Mouse (Mus musculus): ENCODE data around the gene Cradd. TPM values are rescaled to one million over a fixed set of nuclear protein-coding genes. Genes with fewer than 3 reads are reported as not detected.

Cradd gene
- total RNA-seq, 2 experiments from 2014 or later, result 5.6 to 6.4 TPM

DNA sequence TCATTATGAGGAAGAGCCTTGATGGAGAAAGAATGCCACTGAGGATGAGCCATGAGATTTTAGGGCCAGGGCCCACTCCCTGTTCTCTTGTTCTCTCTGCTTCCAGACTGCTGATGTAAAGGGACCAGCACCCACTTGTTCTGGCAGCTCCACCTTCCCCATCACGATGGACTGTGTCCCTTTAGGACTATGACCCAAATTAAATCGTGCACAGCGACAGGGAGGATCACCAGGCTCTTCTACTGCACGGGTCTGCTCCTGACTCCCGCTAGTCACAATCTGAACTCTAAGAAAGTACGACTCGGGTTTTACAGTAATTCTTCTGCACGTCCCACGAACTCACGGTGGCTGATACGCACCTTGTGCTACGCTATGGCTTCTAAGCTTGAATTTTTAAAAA lies 14.9 kb downstream of the Cradd start:
- DNase-seq (ENCODE audit: low spot score in 2 of 2), result no peak

DNA sequence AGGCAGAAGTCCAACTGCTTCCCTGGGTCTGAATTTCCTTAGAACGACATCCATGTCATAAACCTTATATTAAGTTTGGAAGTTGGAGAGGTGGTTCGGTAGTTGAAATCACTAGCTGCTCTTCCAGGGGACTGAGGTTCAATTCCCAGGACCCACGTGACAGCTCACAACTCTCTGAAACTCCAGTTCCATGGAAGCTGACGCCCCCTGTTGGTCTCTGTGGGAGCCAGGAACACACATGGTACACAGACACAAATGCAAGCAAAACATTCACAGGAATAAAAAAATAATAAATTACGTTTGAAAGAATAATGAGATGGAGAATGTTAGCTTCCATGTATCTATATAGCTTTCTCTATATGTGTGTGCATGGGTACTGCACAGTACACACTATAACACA lies 16.0 kb downstream of the Cradd start:
- DNase-seq (ENCODE audit: low spot score in 2 of 2), result no peak

DNA sequence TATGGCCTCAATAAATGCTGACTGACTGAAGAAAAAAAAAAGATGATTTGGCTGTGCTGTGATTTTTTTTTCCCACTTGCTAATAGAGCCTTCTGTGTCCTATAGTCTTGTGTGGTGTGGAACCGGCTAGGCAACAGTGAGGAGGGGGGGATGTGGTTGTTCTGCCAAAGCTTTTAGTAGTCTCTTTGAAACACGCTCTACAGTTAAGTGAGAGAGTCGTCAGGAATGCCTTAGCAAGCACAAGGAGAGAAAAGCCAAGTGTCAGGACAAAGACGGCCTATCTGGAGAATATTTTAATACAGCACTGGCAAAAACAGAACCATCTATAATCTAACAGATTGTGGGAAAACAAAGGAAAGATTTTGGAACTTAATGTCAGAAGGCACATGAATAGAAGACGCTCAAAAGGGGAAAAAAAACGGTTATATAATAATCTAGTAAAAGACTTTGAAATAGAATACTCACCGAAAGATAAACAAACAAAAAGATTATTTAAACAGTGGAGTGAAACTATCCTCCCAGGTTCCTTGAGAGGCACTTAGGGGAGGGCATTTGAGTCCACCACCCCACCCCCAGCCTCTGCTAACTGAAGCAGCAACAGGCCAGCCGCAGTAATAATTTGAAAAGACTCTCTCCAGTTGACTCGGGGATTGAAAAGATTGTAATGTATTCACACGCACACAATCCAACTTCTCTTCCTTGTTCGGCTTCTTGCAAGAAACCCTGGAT lies 16.9 kb downstream of the Cradd start:
- no peak for DNase-seq (ENCODE audit: low spot score in 2 of 2)

DNA sequence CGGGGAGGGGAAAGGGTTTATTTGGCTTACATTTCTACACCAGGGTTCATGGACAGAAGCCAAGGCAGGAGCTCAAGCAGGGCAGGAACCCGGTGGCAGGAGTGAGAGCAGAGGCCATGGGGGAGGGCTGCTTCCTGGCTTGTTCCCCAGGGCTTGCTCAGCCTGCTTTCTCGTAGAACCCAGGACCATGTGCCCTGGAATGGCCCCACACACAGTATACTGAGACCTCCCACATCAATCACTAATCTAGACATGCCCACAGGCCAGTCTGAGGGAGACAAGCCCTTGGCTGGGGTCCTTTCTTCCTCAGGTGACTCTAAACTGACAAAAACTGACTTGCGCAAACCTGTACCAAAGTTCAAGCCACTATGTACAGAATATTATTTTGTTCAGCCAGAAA lies 19.7 kb downstream of the Cradd start:
- no peak for DNase-seq (ENCODE audit: low spot score in 2 of 2)

DNA sequence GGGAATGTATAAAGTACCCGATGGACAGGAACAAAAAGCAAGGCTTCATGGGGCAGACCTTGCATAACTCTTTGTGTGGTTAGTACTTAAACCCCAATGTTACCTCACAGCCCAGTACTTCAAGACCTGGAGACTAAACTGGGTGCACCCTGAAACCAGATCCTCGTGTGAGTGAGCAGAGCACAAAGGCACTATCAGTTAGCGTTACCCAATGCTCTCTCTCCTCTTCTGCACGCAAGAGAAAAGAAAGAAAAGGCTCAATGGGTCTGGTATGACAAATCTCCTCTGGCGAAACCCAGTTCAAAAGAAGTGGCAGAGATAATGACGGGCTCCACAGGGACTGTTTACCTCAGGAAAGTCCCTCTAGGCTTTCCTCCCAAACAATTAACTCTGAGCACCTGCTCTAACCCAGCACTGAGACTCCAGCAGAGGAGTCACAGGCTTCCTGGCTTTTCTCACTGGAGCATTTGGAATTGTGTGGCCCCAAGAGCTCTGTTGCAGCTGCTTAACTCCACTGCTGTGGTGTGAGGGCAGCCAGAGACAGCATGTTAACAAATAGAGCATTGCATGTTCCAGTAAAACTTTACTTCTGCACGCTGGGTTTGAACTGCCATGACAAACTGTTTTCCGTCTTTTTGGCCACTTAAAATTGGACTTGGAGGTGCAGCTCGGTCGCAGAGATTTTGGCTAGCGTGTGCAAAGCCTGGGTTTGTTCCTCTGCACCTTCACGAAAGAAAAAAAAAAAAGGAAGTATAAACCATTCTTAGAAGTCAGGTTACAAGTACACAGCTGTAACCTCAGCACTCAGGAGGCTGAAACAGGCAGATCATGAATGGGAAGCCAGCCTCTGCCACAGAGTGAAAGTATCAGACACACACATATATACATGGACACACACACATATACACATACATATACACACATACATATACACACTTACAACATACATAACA lies 21.4 kb downstream of the Cradd start:
- no peak for DNase-seq (ENCODE audit: low spot score in 2 of 2)

DNA sequence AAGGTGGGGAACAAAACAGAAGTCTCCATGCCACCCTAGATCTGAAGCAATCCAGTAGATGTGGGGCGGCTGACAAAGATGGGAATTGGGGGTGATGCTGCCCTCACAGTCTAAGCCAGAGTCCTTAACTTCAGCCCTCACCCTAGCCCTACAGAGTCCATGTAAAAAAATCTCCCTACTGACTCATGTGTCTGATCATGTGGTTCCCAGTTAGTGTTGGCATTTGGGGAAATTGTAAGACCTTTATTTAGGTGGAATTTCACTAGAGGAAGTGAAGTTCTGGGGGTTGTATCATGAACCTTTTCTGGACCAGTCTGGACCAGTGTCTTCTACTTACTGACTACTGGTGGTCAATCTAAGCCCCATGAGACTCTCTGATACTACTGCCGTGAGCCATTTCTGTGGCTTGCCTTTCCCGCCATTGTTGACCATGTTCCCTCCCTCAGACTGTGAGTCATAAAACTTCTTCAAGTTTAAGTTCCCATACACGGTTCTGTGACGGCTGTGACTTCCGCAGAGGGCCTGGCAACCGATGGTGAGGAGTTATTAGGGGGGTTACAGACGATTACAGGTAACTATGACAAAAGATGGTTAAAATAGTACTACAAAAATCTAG lies 23.6 kb downstream of the Cradd start:
- DNase-seq (ENCODE audit: low spot score in 2 of 2), result no peak

DNA sequence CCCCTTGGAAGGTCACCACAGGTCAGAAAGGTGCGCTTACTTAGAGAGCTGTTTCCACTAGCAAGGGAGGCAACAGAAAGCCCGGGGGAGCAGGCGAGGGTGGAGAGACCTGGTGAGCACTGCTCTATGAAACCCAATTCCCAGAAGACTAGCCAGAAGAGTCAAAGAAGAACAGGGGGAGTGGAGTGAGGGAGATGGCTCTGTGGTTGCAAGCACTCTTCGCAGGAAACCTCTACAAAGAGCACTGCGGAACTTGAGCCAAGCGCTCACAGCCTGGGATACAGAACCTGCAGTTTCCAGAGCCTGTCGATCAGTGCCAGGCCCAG lies 24.2 kb downstream of the Cradd start:
- DNase-seq (ENCODE audit: low spot score in 2 of 2), result no peak

DNA sequence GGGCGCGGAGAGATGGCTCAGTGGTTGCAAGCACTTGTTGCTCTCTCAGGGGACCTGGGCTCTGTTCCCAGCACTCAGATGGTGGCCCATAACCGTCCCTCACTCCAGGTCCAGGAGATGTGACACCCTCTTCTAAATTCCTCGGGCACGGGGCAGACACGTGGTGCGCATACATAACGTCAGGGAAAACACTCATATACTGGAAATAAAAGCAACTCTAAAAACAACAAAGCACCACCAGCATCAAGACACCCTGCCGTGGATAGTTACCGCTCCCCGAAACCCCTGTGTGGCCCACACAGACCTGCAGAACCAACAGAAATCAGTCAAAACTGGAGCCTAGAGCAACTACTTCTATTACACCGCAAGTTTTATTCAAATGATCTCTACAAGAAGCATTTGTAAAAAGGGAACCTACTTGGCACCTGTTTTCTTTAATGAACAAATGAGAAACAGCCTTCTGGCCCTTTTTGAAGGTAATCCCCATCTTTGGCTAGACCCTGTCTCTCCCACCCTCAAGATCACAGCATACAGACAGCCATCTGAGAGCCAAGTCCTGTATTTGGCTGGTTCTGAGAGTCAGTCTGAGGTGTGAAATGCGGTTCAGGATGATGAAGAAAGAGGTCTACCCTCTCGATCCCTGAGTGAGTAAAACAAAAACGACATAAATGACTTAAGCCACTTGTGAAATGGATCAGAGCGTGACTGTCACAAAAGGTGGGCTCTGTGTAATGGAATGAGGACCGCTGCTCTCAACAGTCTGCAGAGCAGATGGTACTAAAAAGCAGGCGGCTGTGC lies 24.7 kb downstream of the Cradd start:
- no peak for DNase-seq (ENCODE audit: low spot score in 2 of 2)

DNA sequence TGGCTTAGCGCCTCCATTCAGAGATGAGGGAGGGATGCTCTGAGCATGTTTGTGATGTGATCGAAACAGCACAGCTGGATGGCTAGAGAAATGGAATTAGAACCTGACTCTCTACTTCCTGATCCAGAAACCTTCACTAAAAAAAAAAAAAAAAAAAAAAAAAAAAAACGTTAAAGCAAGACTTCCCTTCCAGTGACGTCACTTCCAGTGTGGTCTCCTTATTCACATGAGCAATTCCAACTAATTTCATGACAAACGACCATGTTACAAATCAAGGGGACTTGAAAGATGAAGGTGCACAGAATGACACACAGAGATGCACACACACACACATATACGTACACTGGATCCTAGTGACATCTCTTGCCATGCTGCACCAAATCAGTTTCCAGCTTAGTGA lies 25.4 kb downstream of the Cradd start:
- DNase-seq (ENCODE audit: low spot score in 2 of 2), result no peak

DNA sequence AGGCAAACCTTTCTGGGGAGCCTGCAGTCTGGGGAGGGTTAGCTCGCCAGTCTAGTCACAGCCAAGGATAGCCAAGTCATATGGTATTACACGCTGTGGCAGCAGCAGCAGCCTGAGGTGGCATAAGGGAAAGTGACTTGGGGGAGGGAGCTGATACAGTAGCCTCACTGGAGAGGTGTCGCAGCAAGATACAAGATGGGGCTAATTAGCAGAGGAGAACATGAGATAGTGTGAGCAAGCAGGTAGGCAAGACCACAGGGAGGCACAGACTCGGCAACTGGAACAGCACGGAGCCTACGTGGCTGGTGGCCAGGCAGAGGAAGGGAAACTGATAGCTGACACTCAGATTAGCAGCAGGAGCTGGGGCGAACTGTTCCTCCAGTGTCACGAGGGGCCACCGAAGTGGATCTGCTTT lies 26.2 kb downstream of the Cradd start:
- no peak for DNase-seq (ENCODE audit: low spot score in 2 of 2)

DNA sequence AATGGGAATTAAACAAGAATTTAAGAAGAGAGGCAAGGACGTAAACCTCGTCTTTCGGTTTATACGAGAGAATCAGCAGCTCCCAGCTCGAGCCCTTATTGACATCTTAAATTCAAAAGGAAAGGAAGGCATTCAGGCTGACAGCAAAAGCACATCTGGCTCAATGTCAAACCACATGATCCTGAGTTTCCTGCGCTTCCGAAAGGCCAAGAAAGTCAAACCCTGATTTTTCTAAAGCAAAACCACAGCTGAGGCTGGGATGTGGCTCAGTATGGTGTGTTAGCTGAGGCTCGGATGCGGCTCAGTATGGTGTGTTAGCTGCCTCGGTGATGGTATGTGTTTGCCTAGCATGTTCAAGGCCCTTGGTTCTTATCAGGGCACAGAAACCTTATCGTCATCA lies 26.9 kb downstream of the Cradd start:
- DNase-seq (ENCODE audit: low spot score in 2 of 2), result no peak

DNA sequence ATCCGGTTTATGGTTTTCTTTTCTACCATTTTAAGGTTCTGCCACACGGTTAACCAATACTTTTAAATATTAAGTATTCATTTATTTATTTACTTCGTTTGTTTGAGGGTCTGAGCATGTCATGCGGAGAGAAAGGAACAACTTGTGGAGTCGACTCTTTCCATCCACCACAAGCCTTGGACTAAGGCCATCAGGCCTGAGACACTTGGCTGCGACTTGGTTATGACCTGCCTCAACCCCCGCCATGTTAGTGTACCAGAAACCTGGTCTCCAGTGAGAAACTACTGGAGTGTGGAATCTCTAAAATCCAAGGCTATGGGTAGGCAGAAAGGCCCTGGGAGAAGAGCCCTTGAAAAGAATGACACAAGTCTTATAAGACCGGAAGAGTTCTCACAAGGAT lies 30.7 kb downstream of the Cradd start:
- DNase-seq (ENCODE audit: low spot score in 2 of 2), result no peak

DNA sequence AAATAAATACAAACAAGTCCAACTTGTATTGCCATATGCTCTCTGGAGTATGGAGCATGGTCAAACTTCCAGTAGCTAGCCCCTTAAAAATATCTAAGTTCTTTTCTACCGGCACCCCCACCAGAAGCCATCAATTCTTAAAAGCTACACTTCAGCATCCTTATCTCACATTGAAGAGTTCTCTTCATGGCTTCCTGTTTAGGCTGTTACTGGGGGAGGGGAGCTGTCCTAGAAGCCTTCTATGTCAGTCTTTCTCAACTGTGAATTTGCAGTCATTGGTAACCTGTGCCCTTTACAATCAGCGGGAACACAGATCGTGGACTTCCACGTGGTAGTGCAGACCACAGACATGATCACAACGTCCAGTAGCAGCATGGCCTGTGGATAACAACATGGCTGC lies 31.7 kb downstream of the Cradd start:
- DNase-seq (ENCODE audit: low spot score in 2 of 2), result no peak

DNA sequence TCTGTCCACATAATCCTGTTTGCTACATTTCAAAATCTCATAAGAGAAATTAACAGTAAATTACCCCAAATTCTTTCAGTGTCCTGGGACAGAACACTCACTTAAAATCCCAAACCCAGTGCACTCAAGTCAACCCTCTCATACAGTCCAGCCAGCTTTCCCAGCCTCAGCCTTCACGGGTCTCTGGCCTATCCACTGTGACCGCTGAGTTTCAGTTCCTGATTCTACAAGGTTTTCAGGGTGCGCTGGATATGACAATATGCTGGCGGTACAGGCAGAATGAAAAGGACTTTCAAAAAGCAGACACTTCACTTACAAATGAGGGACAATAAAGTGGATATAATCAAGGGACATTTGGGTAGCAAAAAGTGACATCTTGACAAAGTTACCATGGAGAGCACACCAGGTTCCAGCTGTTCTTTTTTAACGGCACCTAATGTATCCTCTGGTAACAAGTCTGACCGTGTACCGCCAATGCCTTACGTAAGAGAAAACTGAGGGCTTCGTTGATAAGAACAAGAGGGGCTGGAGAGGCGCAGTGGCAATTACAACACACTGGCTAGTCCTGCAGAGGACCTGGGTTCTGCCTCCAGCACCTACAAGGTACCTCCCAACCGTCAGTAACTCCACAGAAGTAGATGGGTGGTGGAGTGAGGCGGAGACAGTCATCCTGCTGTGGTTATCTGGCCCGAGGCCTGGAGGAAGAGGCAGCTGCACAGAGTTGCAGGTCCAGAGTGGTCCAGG lies 32.6 kb downstream of the Cradd start:
- no peak for DNase-seq (ENCODE audit: low spot score in 2 of 2)

DNA sequence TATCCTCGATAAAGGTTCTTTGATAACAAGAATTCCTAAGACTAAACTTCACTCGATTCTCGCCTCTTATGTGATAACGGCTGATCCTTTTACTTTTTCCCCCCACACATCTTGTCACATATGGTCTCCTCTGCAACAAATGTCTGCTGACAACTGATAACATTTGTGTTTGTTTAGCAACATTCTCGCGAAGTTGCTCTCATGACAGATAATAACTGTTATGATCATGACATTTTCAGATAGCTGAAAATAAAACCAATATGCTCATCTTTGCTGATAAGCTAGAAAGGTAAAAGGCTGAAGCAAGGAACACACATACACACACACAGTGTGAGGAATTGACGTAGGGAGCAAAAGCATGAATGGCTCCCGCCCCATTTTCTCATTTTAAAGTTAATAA lies 34.1 kb downstream of the Cradd start:
- DNase-seq (ENCODE audit: low spot score in 2 of 2), result no peak

DNA sequence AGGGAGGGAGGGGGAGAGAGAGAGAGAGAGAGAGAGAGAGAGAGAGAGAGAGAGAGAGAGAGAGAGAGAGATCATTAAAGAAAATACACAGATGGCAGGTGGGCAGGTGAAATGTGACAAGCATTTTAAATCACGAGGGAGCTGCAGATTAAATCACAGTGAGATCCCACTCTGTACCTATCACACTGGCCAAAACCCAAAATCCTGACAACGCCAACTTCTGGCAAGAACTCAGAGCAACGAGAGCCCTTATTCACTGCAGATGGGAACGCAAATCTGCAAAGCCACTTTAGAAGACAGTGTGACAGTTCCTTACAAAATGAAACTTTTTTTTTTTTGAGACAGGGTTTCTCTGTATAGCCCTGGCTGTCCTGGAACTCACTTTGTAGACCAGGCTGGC lies 35.7 kb downstream of the Cradd start:
- peak; percentile 50 to 51 for DNase-seq (ENCODE audit: low spot score in 2 of 2)

DNA sequence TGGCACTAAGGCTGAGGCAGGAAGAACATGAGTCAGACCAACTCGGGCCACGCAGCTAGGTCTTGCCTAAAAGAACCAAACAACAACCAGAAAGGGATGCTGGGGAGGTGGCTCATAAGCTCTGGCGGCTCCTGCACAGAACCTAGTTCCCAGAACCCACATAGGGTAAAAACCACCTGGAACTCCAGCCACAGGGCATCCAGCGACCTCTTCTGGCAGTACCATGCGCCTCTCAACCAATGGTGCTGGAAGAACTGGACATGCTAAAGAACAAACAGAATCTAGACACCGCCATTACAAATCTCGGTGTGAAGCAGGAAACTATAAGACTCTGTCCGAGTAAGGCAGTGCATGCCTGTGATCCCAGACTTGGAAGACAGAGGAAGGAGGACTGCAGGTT lies 36.6 kb downstream of the Cradd start:
- DNase-seq (ENCODE audit: low spot score in 2 of 2), result no peak

DNA sequence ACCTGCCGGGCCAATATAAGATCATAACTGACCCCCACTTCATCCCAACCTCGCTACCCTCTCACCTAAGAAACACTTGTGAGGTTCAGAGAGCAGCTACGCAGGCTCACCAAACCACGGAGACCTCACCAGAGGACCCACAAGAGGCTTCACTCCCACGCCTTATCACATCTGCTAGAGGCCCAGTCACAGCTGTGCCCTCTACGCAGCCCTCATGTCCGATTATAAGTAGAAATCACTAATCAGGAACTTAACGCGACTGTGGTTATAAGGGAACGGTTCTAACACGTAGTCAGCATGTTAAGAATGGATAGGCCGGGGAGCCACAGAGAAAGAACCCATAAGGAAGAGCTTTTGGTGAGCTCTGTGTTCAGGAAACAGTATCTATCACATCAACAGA lies 40.5 kb downstream of the Cradd start:
- DNase-seq (ENCODE audit: low spot score in 2 of 2), result no peak

DNA sequence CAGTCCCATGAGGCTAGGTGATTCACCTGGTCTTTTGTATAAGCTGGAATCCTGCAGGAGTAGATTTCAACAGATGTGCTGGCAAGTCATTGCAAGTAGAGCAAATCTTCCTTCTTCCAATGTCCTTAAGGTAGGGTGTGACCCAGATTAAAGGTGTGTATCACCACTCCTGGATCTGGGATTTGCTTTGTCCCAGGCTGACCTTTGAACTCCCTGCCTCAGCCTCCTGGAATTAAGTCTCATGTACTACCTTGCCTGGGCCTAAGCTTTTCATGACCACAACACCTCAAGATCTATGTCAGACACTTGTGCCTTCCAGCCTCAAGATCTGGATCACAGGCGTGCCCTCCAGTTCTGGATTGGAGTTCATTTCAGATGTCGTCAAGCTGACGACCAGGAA lies 41.9 kb downstream of the Cradd start:
- DNase-seq (ENCODE audit: low spot score in 2 of 2), result no peak

DNA sequence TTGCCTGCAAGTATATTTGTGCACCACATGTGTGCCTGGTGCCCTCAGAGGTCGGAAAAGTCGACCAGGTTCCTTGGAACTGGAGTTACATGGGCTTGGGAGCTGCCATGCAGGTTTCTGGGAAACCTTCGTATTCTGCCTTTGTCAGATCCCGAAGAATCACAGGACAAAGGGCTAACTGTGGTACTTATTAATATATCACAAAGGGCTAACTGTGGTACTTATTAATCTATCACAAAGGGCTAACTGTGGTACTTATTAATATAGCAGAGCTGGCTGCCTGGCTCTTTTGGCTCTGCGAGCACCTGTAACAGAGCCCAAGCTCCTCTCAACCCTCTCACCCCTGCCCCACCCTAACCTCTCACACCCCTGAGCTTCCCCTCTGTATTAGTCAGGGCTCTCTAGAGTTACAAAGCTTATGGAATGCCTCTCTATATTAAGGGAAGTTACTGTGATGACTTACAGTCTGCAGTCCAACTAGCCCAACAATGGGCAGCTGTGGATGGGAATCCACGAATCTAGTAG lies 42.4 kb downstream of the Cradd start:
- DNase-seq (ENCODE audit: low spot score in 2 of 2), result no peak

Data from left cerebral cortex, adult 18-20 months (tissue).